Mouse (Mus musculus) neural tube, embryonic 10.5 days (tissue): Measurements from ENCODE around the gene Pmepa1.
A peak's percentile ranks its signal among the peaks of the same experiment; 100 is the strongest.

Experiments used
- DNase-seq: peaks from one replicate; pipeline ENCODE4 v3.0.0-alpha.2; 2017; ENCODE audit warnings: low spot score; ENCODE audit errors: extremely low spot score

Gene Pmepa1

GRCm38 (mm10) chr2:173225906-173226305 lies 50.4 kb downstream of the Pmepa1 start:
- no peak for DNase-seq

GRCm38 (mm10) chr2:173224832-173225231 lies 51.5 kb downstream of the Pmepa1 start:
- DNase-seq, result no peak

- no peak for DNase-seq
Measured at GRCm38 (mm10) chr2:173224097-173224496, 52.2 kb downstream of the Pmepa1 start.

- DNase-seq, result no peak
Measured at GRCm38 (mm10) chr2:173223496-173223895, 52.8 kb downstream of the Pmepa1 start.

GRCm38 (mm10) chr2:173220754-173221153 lies 55.6 kb downstream of the Pmepa1 start:
- no peak for DNase-seq

GRCm38 (mm10) chr2:173219256-173219954 lies 56.9 kb downstream of the Pmepa1 start:
- peak; percentile 67 for DNase-seq

- DNase-seq, result peak; percentile 12
Measured at GRCm38 (mm10) chr2:173218416-173219141, 57.8 kb downstream of the Pmepa1 start, which contains the start of gene Zbp1. Zbp1 (minus strand) TSS chr2:173218923.

GRCm38 (mm10) chr2:173217763-173218258 lies 58.5 kb downstream of the Pmepa1 start:
- DNase-seq, result no peak

GRCm38 (mm10) chr2:173217246-173217645 lies 59.1 kb downstream of the Pmepa1 start:
- DNase-seq, result peak; percentile 6

GRCm38 (mm10) chr2:173216840-173217239 lies 59.5 kb downstream of the Pmepa1 start:
- DNase-seq, result no peak

GRCm38 (mm10) chr2:173212227-173212626 lies 64.1 kb downstream of the Pmepa1 start:
- DNase-seq, result peak; percentile 8

- peak; percentile 12 for DNase-seq
Measured at GRCm38 (mm10) chr2:173209091-173209815, 67.1 kb downstream of the Pmepa1 start.

- DNase-seq, result no peak
Measured at GRCm38 (mm10) chr2:173207051-173207450, 69.3 kb downstream of the Pmepa1 start.

GRCm38 (mm10) chr2:173205563-173206099 lies 70.7 kb downstream of the Pmepa1 start:
- DNase-seq, result no peak

GRCm38 (mm10) chr2:173204671-173205070 lies 71.7 kb downstream of the Pmepa1 start:
- peak; percentile 11 for DNase-seq

- DNase-seq, result peak; percentile 11
Measured at GRCm38 (mm10) chr2:173203726-173204125, 72.6 kb downstream of the Pmepa1 start.

- no peak for DNase-seq
Measured at GRCm38 (mm10) chr2:173202924-173203689, 73.2 kb downstream of the Pmepa1 start.

- DNase-seq, result peak; percentile 6
Measured at GRCm38 (mm10) chr2:173194796-173195195, 81.5 kb downstream of the Pmepa1 start.

- peak; percentile 11 for DNase-seq
Measured at GRCm38 (mm10) chr2:173187182-173187855, 89.0 kb downstream of the Pmepa1 start.
